Mouse (Mus musculus): ENCODE results near the gene Gm3625.

Gene Gm3625

DNA sequence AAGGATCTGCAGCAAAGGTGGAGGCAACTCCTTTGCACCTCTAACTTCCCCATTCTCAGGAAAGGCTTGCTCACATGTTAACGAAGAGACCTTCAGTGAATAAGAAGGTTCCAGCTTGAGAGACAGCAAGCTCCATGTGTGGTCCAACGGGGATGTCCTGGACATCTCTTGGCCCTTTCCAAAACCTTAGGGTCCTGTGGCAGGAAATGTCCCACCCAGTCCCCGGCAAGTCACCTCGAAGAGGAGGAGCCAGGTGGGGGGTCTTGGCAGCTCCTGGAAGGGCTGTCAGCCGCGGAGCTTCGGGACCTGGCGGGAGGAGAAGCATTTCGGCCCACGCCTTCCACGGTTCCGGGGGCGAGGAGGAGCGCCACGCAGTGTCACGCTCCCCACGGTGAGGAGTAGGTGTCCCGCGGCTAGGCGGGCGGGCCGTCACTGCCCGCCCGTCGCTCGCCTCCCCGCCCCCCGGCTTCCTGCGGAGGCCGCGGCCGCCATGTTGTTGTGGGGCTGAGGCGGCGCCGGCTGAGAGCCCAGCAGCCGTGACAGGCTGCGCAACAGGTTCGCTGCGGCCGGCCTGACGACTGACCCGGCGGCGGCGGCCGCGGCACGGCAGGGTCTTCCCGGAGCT lies at the start of gene Gm3625, which contains the start of gene Itsn2:
TSS of gene Gm3625 (minus strand) at position 387 of the 625 bp plus-strand sequence.
TSS of gene Itsn2 (plus strand) at position 98 of the 625 bp plus-strand sequence.
- DNase-seq (ENCODE audit: low read depth): no peak

DNA sequence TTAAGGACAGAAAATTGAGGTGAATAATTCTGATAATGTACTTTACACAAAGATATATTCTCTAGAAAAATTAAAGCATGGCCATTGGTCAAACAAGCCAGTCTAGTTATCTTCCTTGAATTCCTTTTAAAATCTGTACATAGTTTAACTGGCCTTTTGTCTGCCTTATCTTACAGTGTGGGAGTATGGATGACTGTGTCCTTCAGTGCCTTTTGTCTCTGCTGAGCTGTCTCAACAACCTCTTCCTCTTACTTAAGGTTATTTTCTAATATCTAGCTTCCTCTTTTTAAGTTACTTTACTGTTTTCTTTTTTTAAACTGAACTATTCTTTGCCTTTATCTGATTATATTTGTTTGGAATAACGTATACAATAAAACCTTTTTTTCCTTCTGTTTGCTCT lies 48.0 kb upstream of the Gm3625 start:
- DNase-seq (ENCODE audit: low read depth): no peak

DNA sequence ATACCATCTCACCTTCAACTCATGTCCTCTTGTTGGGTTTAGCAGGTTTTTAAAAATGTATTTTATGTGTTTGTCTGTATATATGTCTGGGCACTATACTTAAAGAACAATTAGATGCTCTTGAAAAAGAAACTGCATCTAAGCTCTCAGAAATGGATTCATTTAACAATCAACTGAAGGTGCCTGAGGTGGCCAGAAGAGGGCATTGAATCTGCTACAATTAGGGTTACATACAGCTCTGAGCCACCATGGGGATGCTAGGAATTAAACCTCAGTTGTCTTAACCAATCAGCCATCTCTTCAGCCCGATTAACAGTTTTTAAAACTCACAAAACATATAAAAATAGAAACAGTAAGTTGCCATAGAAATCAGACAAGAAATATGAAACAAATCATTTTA lies 45.7 kb upstream of the Gm3625 start:
- DNase-seq (ENCODE audit: low read depth): no peak

DNA sequence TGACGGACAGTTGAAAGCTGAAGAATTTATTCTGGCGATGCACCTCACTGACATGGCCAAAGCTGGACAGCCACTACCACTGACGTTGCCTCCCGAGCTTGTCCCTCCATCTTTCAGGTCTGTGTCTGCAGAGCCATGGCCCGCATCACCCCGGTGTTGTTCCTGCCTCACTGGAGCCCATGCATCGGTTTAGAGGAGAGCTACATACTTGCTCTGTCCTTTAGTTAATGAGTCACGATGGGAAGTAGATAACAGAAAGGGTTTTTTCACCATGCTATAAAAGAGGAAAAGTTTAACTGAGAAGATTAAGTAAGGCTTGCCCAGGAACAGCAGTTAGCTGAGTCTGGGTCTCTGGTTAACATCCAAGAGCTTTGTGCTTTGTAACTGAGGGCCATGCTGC lies 40.2 kb upstream of the Gm3625 start:
- no peak for DNase-seq (ENCODE audit: low read depth)

DNA sequence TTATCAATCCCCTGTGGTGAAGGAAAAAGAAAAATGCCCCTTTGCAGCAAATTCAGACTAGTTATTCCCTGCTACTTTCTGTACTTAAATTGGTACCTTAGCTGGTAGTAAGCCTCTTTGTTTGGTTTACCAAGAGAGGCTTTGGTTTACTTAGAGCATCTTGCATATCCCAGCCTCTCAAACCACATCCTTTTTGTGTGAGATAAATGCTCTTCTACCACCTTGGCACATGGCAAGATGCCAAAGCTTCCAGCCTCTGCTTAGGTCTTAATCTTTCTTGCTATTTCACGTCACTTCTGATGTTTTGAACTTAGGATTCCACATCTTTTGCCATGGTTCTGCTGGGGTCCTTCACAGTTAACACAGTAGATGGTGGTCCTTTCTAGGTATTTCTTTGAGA lies 31.5 kb upstream of the Gm3625 start:
- no peak for DNase-seq (ENCODE audit: low read depth)

DNA sequence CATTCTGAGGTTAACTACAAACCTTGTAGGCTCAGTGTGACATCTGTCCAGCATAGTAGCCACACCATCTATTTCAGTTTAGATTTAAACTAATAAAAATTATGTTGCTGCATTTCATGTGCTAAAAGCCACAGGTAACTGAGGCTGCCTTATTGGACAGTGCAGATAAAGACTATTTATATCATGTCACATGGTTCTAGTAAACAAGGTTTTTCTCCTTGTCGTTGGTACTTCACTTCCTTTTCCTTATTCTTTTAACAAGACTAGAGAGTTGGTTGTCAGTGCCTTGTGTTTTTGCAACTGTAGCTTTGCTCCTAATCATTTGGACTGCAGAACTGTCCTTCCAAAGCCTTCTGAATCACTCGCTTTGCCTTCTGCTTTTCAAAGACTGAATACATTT lies 22.0 kb upstream of the Gm3625 start:
- no peak for DNase-seq (ENCODE audit: low read depth)

DNA sequence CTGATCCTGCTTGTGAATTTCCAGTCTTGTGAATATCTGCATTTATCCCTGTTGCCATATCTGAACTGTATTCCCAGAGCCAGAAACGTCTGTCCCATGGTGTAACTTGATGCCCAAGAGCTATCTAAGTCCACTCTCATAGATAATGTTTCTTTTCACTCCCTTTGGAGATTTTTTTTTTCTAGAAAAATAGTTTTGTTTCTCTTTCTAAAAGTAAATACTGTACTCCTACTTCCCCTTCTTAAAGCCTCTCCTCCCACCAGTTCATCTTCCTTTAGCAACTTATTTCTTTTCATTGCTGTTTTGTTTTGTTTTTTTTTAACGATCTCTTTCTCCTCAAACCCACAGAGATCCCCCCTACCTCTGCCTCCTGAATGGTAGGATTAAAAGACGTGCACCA lies 13.9 kb upstream of the Gm3625 start:
- no peak for DNase-seq (ENCODE audit: low read depth)

DNA sequence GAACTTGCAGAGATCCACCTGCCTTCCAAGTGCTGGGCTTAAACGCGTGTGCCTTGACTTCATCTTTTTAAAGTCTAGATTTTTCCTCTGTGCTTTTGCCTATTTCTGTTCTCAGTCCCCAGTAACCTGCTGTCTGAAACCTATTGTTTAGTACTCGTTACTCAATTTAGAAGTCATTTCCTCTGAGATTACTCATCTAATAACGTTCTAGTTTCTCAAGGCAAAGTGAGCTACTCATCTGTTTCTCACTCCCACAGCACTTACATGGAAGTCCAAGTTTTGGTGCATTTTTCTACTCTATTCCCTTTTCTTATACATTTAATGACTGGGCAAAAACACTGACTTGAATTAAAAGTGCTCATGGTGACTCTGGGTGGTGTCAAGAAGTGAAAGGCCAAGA lies 7.0 kb upstream of the Gm3625 start:
- no peak for DNase-seq (ENCODE audit: low read depth)

DNA sequence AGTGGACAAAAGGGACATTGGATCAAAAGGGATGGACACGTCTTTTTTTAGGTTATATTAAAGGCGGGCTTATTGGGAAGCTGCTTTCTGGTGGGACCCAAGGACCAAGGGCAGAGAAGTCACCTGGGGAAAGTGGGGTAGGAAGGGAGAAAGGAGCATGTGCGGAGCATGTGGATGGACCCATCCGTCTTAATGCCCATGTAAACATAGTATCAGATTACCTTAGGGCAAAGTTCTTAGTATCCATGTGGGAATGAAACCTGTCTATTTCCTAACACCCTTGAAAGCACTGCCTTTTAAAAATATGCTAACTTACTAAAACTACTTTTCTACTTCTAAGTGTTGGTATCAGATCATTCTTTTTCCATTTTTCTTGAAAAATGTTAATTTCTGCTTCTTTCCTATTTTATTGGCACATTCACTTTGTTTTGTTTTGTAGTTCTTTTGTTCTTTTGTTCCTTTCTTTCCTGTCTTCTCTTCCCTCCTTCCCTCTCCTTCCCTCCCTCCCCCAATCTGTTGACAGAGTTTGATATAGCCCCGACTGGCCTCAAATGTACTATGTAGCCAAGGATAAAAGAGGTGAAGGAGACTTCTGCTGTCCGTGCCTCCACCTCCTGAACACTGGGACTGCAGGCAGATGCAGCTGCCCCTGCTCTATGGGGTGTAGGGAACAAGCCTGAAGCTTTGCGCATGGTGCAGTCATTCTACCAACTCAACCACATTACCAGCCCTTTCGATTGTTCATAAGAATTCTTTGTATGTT lies 6.1 kb upstream of the Gm3625 start:
- DNase-seq (ENCODE audit: low read depth): no peak

DNA sequence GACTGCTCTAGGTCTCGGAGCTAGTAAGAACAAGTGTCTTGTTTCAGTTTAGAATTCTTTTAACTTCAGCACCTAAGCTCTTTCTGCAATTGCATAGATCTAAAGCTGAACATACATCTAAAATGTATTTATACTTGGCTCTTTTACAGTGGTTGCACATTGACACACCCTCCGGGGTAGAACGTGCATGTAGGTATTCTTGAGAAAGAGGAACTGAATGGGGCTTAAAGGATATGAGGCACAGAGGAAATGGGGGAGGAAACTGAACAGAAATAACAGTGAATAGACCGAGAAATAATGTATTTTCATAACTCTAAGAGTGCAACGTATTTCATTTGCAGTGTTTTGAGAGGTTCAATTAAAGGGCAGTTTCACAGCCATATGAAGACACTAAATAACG lies 2.3 kb upstream of the Gm3625 start:
- no peak for DNase-seq (ENCODE audit: low read depth)

DNA sequence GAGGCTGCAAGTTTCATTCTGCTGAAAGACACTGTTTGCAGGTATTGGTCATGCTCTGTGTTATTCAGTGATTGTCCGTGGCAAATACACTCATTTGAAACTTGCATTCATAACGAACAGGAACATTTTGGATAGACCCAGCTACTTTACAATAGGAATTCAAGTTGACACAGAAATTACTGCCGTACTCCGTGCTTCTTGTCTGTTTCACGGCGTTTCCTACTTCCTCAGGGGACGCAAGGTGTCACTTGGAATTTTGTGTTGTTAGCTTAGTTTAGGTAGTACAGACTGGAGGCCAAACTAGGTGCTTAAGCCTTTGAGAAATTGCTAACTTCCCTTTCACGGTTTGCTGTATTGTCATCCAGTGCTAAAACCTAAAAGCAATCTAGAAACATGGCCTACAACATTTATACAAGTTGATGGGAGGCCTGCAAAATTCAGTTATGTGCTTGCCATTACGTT lies 1.2 kb upstream of the Gm3625 start:
- no peak for DNase-seq (ENCODE audit: low read depth)

DNA sequence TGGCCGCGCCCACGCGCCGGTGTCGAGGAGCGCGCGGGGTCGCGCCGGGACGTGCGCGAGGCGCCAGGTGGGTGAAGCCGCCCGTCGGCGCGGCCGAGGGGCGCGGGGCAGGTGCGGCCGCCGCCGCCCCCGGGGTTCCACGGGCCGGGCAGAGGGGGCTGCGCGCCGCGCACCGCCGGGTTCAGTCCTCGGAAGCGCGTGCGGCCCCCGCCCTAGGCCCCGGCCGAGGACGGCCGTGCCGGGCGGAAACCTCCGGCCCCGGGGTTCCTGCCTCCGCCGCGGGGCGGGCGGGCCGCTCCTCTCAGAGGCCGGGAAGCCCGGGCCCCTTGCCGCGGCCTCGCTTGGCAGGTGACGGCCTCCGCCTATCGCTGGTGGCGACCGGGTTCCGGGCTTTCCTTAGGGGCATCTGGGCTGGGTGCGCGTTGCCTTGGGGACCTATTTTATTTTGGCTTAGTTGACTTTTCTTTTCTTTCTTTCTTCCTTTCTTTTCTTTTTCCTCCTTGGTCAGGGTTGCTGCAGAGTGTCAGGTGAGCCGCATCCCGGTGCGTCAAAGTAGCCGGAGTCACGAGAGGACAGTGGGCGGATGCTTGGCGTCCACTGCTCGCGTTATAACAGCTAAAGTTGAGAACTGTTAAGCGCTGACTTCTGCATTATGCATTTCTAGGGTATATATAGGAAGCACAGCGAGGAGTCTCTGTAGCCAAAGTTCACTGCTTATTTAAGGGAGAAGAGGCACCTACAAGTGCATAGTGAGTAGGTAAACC lies 621 bp upstream of the Gm3625 start:
- no peak for DNase-seq (ENCODE audit: low read depth)

DNA sequence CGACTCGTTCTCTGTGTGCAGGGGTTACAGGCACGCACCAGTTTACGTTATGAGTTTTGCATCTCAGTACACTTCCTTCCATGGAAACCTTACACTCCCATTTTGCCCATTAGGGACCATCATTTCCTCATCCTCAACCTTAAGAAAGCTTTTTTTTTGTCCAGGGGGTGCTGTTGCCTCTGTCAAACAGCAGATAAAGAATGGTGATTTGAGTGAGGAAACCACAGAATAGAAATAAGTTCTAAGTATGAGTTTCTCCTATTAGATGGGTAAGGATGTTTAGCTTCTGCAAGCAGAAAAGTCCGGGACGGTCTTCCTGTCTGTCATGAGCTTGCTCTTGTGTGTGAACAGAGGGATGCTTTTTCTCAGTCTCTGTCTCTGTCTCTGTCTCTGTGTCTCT lies 702 bp downstream of the Gm3625 start:
- DNase-seq (ENCODE audit: low read depth): no peak

DNA sequence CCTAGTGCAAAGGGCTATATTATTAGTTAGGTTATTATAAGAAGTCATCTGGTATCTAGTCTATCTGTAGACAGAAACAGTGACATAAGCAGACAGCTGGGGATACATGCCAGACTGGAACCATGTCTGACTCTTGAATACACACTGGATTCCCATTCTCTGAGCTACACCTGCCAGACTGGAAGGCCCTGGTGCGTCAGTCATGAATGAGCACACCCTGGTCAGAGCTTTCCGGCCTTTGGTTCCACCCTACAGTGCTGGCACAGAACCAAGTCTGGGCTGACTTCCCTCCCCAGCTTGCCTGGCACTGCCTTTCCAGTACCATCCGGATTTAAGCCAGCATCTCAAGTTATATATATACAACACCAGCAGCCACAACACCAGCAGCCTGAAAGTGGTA lies 4.1 kb downstream of the Gm3625 start:
- DNase-seq (ENCODE audit: low read depth): no peak

DNA sequence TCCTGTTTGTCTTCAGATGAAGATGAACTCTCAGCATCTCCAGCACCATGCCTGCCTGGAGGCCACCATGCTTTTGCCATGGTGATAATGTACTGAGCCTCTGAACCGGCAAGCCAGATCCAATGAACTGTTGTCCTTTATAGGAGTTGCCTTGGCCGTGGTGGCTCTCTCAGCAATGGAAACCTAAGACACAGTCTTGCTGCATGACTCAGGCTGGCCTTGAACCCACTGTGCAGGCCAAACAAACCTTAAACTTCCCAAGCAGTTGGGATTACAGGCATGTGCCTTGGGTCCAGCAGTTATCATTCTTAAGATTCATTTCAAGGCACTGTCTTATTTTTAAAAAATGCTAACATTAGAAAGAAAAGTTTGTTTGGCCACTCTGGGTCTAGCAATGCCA lies 4.9 kb downstream of the Gm3625 start:
- no peak for DNase-seq (ENCODE audit: low read depth)

DNA sequence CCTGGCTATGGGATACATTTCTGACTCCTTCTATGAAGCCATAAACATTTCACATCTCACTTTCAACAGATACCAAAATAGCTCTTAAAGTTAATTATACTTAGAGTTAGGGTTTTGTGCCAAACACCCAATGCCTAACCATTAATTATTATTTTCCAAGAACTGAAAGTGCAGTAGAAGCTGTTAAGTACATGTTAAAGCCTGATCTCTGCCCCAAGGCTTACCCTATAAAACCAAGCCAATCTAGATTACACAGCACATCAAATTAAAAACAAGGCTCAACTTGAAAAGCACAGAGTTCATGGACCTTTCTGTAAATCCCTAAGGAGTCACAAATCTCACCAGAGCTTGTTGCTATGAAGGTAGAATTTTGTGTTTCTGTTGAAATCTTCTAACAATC lies 10.4 kb downstream of the Gm3625 start:
- DNase-seq (ENCODE audit: low read depth): no peak

DNA sequence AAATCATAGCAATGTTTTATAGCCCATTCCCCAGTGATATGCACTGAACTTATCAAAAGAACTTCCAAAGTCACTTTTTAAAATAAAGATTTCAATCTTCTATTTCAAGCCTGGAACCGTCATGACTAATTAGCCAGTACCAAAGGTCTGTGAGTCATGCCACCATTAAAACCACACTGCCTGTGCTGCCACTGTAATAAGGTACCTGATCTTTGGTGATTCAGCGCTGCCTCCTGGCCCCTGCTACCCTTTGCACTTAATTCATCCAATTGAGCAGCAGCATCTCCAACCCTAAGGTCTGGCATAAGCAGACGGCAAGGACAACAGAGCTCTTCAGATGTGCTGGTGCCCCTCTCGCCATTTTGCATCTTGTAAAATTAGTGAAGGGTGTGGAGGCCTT lies 18.7 kb downstream of the Gm3625 start:
- DNase-seq (ENCODE audit: low read depth): no peak

DNA sequence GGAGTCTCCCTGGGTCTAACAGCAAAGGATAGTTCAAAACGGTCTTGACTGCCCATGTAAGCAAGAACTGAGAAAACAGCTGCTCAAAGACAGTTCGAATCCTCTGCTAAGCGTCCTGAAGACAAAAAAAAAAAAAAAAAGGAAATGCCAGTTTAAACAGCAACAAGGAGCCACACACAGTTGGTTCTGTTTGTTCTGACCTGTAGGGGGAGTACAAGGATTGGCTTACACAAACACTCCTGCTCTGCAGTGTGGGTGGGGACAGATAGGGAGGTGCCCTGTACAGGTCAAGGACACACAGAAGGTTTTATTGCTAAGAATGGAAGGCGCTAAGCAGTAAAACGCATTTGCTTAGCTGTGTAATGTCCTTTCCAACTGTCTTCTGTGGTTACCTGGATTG lies 20.9 kb downstream of the Gm3625 start:
- DNase-seq (ENCODE audit: low read depth): no peak

DNA sequence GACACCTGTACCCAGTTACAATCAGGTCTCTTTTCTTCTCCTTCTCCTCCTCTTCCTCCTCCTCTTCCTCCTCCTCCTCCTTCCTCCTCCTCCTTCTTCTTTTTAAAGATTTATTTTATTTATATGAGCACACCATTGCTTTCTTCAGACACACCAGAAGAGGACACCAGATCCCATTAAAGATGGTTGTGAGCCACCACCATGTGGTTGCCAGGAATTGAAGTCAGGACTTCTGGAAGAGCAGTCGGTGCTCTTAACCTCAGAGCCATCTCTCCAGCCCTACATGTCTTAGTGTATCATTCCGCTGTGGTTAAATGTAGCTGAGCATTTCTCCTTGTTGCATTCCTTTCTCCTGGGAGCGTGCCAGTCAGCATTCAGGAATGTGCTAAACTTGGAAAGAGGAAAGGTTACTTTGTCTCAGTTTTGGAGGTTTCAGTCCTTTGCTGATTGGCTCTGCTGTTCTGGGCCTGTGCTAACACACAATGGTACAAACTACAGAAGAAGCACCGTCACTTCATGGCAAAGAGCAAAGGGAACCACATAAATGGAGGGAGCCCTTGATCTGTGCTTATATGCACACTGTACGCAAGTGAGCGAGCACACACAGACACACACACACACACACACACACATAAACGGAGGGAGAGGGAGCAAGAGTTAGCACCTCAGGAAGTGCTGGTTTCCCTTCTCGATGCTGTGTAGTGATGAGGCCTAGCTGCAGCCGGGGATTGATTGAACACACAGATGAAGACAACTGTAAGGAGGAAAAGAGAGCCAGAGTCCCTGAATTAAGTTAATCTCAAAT lies 34.0 kb downstream of the Gm3625 start:
- DNase-seq (ENCODE audit: low read depth): no peak

DNA sequence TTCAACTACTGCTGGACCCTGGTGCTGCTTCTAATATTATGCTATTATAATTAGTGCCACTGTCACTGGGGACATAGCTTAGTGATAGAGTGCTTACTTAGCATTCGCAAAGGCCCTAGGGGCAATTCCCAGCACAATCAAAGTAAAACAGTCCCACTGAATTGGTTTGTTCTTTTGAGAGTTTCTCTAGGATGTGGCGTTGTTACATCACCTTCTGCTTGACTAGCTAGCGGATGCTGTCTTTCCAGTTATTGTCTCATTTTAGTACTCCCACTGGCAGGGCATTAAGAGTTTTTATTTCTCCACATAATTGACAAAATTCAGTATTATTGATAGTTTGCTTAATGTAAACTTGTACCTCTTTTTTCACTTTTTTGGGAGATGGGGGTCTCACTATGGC lies 34.7 kb downstream of the Gm3625 start:
- no peak for DNase-seq (ENCODE audit: low read depth)

DNA sequence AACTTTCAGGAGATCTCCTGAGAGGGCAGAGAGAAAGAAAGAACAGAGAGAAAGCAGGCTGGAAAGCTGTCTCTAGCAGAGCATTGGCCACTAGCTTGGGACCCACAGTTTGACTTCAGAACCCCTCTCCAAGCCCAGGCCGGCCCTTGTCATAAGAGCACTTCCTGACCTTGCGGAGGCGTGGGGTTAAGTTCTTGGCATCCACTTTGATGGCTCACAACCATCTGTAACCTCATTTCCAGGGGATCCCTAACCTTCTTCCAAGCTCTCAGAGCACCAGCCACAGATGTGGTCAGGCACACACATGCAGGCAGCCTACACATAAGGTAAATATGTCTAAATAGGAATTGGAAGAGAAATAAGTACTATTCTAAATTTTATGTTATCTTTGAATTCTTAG lies 35.3 kb downstream of the Gm3625 start:
- DNase-seq (ENCODE audit: low read depth): no peak

DNA sequence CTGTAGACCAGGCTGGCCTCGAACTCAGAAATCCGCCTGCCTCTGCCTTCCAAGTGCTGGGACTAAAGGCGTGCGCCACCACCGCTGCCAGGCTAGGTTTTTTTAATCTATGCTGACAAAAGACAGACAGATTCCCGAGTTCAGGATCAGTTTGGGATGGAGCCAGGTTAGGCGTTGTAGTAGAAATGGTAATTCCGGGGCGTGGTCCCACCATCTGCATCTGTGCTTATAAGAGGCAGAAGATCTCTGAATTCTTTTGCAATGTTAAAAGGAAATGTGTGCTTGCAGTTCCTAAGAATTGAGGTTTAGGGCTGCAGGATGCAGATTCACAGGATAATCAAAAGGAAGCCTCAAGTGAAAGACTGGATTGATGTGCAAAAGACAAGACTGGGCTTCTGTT lies 35.8 kb downstream of the Gm3625 start:
- no peak for DNase-seq (ENCODE audit: low read depth)

Measured in c-Kit-positive CD71-negative TER-119-negative erythroid progenitor cells, embryonic 14.5 days (primary cell).